Mouse (Mus musculus): Measurements from ENCODE around the gene Fem1b. TPM values are rescaled to one million over a fixed set of nuclear protein-coding genes. Genes with fewer than 3 reads are reported as not detected.

Fem1b gene
- polyA plus RNA-seq, 1 experiment from 2014 or later: 34.6 TPM

DNA sequence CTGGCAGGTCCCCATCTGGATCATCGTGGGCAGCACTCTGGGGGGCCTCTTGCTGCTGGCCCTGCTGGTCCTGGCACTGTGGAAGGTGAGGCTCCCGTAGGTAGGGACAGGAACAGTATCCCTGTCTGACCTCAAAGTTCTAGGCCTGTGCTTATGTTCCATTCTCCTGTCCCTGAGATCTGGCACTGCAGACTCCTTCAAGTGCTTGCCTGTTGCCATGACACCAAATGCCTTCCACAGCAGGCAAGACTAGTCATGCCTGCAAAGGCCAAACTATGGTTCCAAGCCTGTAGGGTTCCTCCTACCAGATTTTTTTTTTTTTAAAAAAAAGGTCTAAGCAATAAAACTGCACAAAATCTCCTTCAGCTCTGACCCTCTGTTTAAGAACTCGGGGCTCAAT lies 29.8 kb downstream of the Fem1b start:
- DNase-seq (ENCODE audit: low read depth, low spot score) (no peak), ATAC-seq (no peak)
- in situ Hi-C loops (cut with MboI; ENCODE audit: low pct_unique_long_range_greater_than_20kb): no loop called here
- no peak for TF ChIP-seq CTCF (IDR thresholded peaks at IDR 0.05)
- ChIA-PET CTCF (interaction anchor here (0.8 to 1.2 kb wide), 2 partner anchors 15 to 57 kb away, joined by 3 read pairs; partner anchors contain the start of gene Cln6), POLR2A (no interaction called here)
- H3K27me3 ChIP-seq: no peaks in the 10 kb centered on the region

DNA sequence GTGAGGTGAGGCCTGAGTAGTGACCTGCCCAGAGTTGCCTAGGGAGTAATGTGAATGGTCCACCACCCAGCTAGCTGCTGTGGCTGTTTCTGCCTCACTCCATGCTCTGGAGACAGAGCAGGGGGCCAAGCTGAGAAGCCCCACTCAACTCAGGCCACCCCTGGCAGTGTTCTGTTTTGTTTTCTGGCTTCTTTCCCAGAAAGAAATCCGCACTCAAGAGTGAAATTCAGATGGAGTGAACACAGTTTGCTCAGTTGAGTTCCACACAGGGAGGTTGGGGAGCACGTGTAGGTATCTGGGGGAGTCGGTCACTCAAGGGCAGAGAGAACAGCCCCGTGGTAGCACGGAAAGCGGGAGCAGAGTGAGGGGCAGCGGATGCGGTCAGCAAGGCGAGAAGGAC lies 33.0 kb downstream of the Fem1b start:
- CTCF ChIA-PET: interaction anchor here (1.2 kb wide), 1 partner anchor 12 kb away, joined by 3 read pairs; no protein-coding TSS in a partner anchor
- in situ Hi-C loops (cut with MboI; ENCODE audit: low pct_unique_long_range_greater_than_20kb): loop anchor here (10.0 kb wide), 3 partner anchors 154 to 484 kb away; no protein-coding TSS in a partner anchor
- POLR2A ChIA-PET: no interaction called here
- no peak for TF ChIP-seq CTCF (IDR thresholded peaks at IDR 0.05)
- ATAC-seq (no peak), DNase-seq (ENCODE audit: low read depth, low spot score) (no peak)
- no peaks in the 10 kb centered on the region for H3K27me3 ChIP-seq

DNA sequence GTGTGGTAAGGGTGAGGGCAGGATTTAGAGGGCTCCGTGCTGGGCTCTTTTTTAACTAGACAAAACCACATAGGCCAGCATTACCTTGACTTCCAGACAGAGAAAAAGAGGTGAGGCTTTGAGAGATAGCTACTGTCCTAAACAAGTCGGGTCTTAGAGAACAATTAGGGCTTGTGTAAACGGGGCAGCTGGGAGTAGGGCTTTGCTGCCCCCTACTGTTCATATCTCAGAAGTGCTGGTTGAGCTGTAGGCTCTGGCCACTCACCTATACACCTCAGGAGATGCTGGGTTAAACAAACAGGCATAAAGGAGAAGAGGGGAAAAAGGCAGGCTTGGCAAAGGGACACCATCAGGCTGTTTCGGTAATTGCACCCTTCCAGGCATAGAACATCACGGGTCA lies 34.3 kb downstream of the Fem1b start:
- POLR2A ChIA-PET: interaction anchor here (0.5 kb wide), 1 partner anchor 33 kb away, joined by 3 read pairs; no protein-coding TSS in a partner anchor
- in situ Hi-C loops (cut with MboI; ENCODE audit: low pct_unique_long_range_greater_than_20kb): loop anchor here (10.0 kb wide), 3 partner anchors 153 to 483 kb away; no protein-coding TSS in a partner anchor
- TF ChIP-seq CTCF (IDR thresholded peaks at IDR 0.05): peak; percentile 94
- no peaks in the 10 kb centered on the region for H3K27me3 ChIP-seq
- CTCF ChIA-PET: interaction anchor here (0.6 to 3.0 kb wide), 14 partner anchors 10 to 301 kb away, joined by 3 to 12 read pairs (median 4); no protein-coding TSS in a partner anchor
- ATAC-seq (peak; percentile 79), DNase-seq (ENCODE audit: low read depth, low spot score) (no peak)

DNA sequence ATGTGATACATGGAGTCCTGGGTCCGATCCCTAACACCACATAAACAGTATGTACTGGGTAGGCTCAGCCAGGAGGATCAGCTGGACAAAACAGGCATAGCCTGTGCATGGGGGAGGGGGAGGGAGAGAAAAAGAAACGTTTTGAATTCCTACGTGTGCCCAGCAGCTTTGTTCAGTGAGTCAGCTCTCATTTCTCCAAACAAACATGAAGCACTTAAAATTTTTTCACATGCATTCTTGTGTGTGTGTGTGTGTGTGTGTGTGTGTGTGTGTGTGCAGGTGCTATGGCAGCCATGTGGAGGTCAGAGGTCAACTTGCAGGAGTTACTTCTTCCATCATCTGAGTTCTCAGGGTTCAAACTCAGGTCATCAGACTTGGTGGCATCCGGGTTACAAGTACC lies 36.3 kb downstream of the Fem1b start:
- no peak for ATAC-seq
- CTCF ChIA-PET: interaction anchor here (1.3 to 3.0 kb wide), 3 partner anchors 17 to 215 kb away, joined by 3 to 12 read pairs (median 6); no protein-coding TSS in a partner anchor
- DNase-seq (ENCODE audit: low read depth, low spot score): no peak

DNA sequence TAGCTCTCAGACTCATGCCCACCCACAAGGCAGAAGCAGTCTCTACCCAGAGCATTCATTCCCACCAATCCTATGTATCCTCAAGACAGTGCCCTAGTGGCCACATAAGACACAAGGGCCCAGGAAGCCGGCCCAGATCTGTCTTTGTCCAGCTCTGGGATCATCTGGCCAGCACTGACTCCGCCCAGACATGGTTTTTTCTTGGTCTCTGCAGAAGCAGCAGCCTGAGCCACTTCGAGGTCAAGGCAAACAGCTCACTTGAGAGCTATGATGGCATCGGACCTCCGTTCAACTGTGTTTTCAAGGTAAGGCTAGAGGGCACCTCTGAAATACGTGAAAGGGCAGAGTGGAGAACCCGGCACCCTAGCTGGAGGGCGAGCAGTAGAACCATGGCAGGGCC lies 39.0 kb downstream of the Fem1b start:
- no peaks in the 10 kb centered on the region for H3K27me3 ChIP-seq
- TF ChIP-seq CTCF (IDR thresholded peaks at IDR 0.05): no peak
- DNase-seq (ENCODE audit: low read depth, low spot score) (no peak), ATAC-seq (no peak)
- in situ Hi-C loops (cut with MboI; ENCODE audit: low pct_unique_long_range_greater_than_20kb): loop anchor here (5.0 to 10.0 kb wide), 4 partner anchors 148 to 478 kb away; no protein-coding TSS in a partner anchor
- CTCF ChIA-PET: no interaction called here
- POLR2A ChIA-PET: no interaction called here

More for the DNA sequence above, 36.3 kb downstream of the Fem1b start:
- TF ChIP-seq CTCF (IDR thresholded peaks at IDR 0.05): no peak
- in situ Hi-C loops (cut with MboI; ENCODE audit: low pct_unique_long_range_greater_than_20kb): loop anchor here (10.0 kb wide), 3 partner anchors 151 to 481 kb away; no protein-coding TSS in a partner anchor
- POLR2A ChIA-PET: interaction anchor here (0.5 to 0.7 kb wide), 2 partner anchors 10 to 53 kb away, joined by 3 to 4 read pairs; no protein-coding TSS in a partner anchor
- H3K27me3 ChIP-seq: no peaks in the 10 kb centered on the region

DNA sequence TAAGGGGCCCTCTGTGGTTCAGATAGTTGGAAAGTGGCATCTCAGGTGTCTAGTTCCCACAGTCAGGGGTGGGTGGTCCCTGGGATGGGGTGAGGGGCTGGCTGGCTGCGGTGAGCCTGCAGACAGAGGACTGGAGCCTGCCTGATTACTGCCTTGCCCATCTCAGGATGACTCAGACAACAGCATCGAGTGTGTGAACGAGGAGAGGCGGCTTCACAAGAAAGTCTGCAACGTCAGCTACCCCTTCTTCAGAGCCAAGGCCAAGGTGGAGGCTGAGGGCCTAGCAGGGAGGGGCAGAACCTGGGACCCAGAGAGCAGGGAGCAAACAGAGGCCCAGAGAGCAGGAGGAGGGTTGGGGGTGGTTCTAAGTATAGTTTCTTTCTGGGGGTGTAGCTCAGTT lies 43.4 kb downstream of the Fem1b start:
- DNase-seq (ENCODE audit: low read depth, low spot score) (no peak), ATAC-seq (no peak)
- no peaks in the 10 kb centered on the region for H3K27me3 ChIP-seq
- in situ Hi-C loops (cut with MboI; ENCODE audit: low pct_unique_long_range_greater_than_20kb): no loop called here
- POLR2A ChIA-PET: no interaction called here
- no peak for TF ChIP-seq CTCF (IDR thresholded peaks at IDR 0.05)
- CTCF ChIA-PET: no interaction called here

DNA sequence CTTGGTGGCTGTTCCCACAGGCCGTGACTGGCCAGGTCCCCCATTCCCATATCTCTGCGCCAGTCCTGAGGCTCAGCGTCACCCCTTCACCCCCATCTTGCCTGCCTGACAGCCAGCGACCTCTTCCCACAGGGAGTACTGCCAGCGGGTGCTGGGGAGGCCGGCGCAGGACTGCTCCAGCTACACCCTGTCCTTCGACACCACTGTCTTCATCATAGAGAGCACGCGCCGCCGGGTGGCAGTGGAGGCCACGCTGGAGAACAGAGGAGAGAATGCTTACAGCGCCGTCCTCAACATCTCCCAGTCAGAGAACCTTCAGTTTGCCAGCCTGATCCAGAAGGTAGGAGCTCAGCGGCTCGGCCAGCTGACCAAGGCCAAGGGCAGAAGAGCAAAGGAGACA lies 44.3 kb downstream of the Fem1b start:
- no peak for TF ChIP-seq CTCF (IDR thresholded peaks at IDR 0.05)
- DNase-seq (ENCODE audit: low read depth, low spot score): no peak
- H3K27me3 ChIP-seq: no peaks in the 10 kb centered on the region
- ATAC-seq: no peak
- in situ Hi-C loops (cut with MboI; ENCODE audit: low pct_unique_long_range_greater_than_20kb): no loop called here
- ChIA-PET POLR2A (interaction anchor here (0.6 to 0.9 kb wide), 3 partner anchors 9 to 521 kb away, joined by 3 to 4 read pairs (median 3); no protein-coding TSS in a partner anchor), CTCF (interaction anchor here (0.7 to 0.9 kb wide), 2 partner anchors 10 to 12 kb away, joined by 3 to 5 read pairs; no protein-coding TSS in a partner anchor)

DNA sequence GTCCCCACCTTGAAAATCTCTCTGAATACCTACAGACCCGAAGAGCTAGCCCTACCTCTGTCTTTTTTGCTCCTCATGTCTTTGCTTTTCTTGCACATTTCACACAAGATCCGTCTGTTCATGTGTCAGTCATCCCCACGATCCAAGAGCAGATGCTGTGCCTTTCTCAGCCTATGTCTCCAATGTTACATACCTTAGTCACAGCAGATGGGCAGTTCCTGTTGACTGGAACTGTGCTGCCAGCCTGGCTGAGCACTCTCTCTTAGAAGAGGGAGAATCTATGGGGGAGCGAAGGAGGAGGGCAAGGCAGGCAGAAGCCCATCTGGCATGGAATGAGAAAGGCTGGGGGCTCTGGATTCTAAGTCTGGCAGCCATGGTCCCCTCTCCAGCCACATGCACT lies 46.4 kb downstream of the Fem1b start:
- no peak for TF ChIP-seq CTCF (IDR thresholded peaks at IDR 0.05)
- POLR2A ChIA-PET: interaction anchor here (0.6 kb wide), 1 partner anchor 10 kb away, joined by 4 read pairs; no protein-coding TSS in a partner anchor
- no peak for ATAC-seq
- DNase-seq (ENCODE audit: low read depth, low spot score): no peak
- in situ Hi-C loops (cut with MboI; ENCODE audit: low pct_unique_long_range_greater_than_20kb): no loop called here
- no peaks in the 10 kb centered on the region for H3K27me3 ChIP-seq
- CTCF ChIA-PET: no interaction called here

DNA sequence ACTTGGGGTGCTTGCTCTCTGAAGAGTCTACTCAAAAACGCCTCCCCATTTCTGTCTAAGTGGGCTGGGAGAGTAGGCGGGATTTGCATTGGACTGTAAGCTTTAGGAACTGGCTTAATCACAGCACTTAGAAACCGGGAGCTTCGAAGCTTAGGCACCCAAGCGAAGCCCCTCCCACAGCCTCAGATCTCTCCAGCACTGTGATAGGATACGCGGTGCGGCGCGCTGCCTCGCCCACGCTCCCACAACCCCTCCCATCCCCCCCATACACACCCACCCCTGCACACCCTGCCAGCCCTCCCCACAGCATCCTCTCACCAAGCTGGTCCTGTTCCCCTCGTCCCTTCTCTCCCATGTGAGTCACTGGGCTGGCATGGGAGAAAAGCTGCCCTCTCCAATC lies 48.3 kb downstream of the Fem1b start:
- in situ Hi-C loops (cut with MboI; ENCODE audit: low pct_unique_long_range_greater_than_20kb): no loop called here
- ATAC-seq: no peak
- DNase-seq (ENCODE audit: low read depth, low spot score): no peak
- CTCF ChIA-PET: interaction anchor here (1.3 kb wide), 2 partner anchors 11 to 13 kb away, joined by 3 to 4 read pairs; no protein-coding TSS in a partner anchor
- no peak for TF ChIP-seq CTCF (IDR thresholded peaks at IDR 0.05)
- POLR2A ChIA-PET: no interaction called here
- H3K27me3 ChIP-seq: no peaks in the 10 kb centered on the region

DNA sequence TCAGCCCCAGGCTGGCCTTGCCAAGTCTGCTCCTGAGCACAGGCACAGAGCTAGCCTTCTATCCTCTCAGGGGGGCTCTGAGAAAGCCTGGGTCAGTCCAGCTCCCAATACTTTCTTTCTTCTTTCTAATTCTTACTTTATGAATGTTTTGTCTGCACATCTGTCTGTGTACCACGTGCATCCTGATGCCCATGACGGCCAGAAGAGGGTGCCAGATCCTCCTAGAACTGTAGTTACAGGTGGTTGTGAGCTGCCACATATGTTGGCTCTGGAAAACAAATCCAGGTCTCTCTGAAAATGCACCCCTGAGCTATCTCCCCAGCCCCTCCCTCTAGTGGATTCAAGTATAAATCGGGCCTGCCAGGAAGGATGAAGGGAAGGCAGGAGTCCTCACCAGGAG lies 52.1 kb downstream of the Fem1b start:
- CTCF ChIA-PET: interaction anchor here (1.2 to 1.9 kb wide), 3 partner anchors 9 to 16 kb away, joined by 3 to 6 read pairs (median 5); no protein-coding TSS in a partner anchor
- DNase-seq (ENCODE audit: low read depth, low spot score): no peak
- ATAC-seq: no peak
- POLR2A ChIA-PET: interaction anchor here (0.6 kb wide), 1 partner anchor 1250 kb away, joined by 7 read pairs; no protein-coding TSS in a partner anchor
- in situ Hi-C loops (cut with MboI; ENCODE audit: low pct_unique_long_range_greater_than_20kb): no loop called here
- TF ChIP-seq CTCF (IDR thresholded peaks at IDR 0.05): no peak
- H3K27me3 ChIP-seq: no peaks in the 10 kb centered on the region

DNA sequence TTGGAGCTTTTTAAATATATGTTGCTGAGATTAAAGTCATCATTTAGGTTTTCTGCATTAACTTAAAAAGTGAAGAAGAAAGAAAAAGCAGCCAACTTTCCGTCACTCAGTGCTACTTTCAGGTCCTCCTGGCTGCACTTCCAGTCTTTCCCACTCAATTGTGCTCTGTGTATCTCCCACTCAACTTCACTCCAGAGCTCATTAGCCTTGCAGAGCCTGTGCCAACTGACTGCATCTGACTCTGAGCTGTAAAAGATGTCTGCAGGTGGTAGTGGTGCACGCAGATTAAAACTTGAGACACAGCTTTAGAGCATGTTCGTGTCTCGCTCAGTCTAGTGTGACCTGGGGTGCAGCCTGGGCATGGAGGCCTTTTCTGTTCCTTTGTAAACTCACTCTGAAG lies 53.4 kb downstream of the Fem1b start:
- ATAC-seq (no peak), DNase-seq (ENCODE audit: low read depth, low spot score) (peak; percentile 27)
- ChIA-PET POLR2A (interaction anchor here (1.0 kb wide), 1 partner anchor 9 kb away, joined by 3 read pairs; no protein-coding TSS in a partner anchor), CTCF (interaction anchor here (1.0 to 1.9 kb wide), 3 partner anchors 17 to 136 kb away, joined by 3 to 6 read pairs (median 3); no protein-coding TSS in a partner anchor)
- in situ Hi-C loops (cut with MboI; ENCODE audit: low pct_unique_long_range_greater_than_20kb): no loop called here
- TF ChIP-seq CTCF (IDR thresholded peaks at IDR 0.05): no peak
- H3K27me3 ChIP-seq: no peaks in the 10 kb centered on the region

Data from Patski (cell line).